Mouse (Mus musculus): ENCODE measurements around the gene Clk2. TPM values are rescaled to one million over a fixed set of nuclear protein-coding genes. Genes with fewer than 3 reads are reported as not detected.
A peak's percentile ranks its signal among the peaks of the same experiment; 100 is the strongest.
"Not testable (repeated sequence)": the region's sequence is repeated elsewhere in the genome, so short reads cannot be mapped to it uniquely, and the experiment has no call there.

Gene Clk2
- total RNA-seq, 2 experiments from 2014 or later: 40.9 to 45.0 TPM

DNA sequence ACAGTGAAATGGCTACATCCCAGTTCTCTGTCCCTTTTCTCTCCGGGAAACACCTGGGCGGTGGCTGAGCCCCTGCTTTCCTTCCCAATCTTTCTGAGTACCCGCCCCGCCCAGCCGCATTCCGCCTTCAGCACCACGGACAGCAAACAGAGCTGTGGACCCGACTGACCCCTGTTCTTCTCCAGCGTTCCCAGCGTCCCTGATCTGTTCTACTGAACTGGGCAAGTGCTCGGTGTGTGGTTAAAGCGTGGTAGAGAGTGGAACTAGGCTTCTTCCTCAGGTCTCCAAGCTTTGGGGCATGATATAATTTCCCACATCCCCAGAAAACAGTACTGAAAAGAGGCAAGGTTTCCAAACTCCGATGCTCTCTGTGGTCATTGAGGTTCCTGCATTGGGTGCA, 5.4 kb upstream of the Clk2 start:
- no peak for DNase-seq (ENCODE audit: low spot score in 2 of 2)

DNA sequence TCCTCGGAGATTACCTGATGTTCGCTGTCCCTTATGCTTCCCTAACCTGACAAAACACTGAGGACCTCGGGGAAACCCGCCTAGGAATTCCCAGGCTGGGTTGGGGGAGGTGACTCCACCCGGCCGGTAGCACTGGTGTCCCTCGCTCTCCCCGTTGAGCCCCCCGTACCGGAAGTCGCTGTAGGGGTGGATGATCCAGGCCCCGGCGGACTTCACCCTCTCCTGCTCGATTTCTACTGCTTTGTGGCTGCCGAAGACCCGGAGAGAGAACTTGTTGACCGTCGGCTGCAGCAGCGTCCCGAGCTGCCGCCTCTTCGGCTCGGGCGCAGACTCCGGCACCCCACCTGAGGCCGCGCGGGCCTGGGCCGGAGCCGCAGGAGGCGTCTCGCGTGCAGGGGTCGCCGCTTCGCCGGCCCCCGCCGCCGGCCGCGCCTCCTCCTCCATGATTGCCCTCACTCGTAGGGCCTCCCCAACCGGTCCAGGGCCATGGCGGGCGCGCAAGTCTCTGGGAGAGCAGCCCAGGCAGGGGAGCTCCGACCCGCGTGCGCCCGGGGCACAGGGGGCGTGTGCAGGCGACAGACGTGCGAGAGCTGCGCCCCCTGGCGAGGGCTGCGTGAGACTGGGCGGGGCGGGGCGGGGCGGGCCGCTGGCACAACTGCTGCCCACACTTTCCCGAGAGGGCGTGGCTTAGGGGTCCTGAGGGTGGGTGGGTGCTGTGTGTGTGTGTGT, 4.8 kb upstream of the Clk2 start, which contains the start of gene Hcn3:
Hcn3 (minus strand) TSS at position 581 of the 729 bp plus-strand sequence.
- DNase-seq (ENCODE audit: low spot score in 2 of 2): peak; percentile 35 to 45

DNA sequence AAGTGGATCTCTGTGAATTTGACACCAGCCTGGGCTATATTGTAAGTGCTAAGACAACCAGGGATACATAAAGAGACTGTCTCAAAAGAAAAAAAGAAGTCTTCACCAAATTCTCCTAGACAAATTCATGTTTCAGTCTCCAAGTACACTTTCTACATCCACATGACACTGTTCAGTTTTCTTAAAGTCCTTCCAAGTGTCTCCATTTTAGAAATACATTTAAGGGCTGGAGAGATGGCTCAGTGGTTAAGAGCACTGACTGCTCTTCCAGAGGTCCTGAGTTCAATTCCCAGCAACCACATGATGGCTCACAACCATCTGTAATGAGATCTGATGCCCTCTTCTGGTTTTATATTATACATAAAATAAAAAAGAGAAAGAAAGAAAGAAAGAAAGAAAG, 3.4 kb upstream of the Clk2 start:
- DNase-seq (ENCODE audit: low spot score in 2 of 2): not testable (repeated sequence)

DNA sequence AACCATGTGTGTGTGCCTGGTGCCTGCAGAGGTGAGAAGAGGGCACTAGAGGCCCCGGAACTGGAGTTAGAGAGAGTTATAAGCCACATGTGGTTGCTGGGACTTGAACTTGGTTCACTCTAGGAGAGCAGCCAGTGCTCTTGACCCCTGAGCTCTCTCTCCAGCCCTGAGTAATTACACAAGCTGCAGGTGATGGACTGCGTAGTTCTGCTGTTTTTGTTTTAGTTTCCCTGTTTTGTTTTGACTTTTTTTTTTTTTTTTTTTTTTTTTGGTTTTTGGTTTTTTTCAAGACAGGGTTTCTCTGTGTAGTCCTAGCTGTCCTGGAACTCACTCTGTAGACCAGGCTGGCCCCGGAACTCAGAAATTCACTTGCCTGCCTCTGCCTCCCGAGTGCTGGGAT, 2.8 kb upstream of the Clk2 start:
- DNase-seq (ENCODE audit: low spot score in 2 of 2): no peak

DNA sequence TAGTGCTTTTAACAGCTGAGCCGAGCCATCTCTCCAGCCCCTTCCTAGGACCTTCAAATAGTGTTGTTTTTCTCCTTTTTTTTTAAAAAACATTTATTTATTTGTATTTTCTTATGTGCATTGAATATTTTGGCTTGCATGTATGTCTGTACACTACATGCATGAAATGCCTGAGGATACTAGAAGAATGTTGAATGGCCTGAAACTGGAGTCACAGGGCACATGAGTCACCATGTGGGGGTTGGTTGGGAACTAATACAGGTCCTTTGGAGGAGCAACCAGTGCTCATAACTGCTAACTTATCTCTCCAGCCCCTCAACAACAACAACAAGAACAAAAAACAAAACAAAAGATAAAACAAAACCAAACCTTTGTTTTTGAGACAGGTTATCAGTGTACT, 1.5 kb upstream of the Clk2 start:
- DNase-seq (ENCODE audit: low spot score in 2 of 2): no peak

DNA sequence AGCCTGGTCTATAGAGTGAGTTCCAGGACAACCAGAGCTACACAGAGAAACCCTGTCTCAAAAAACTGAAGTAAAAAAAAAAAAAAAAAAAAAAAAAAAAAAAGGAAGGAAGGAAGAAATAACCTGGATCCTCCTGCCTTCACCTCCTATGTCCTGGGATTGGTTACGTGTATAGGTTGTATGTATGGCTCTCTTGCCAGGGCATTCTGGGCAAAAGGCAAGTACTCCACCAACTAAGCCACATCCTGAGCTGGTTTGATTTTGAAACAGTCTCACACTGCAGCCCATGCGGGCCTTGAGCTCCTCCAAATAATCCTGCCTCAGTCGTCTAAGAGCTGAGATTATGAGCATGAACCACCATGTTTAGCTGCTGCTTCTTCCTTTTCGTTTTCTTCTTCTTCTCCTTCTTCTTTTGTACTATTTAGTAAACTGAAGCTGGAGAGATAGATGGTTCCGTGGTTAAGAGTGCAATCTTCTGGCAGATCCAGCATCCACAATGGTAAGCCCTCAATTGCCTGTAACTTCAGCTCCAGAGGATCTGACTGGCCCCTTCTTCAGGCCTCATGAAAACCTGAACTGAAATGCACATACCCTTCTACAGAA, 851 bp upstream of the Clk2 start:
- DNase-seq (ENCODE audit: low spot score in 2 of 2): no peak

DNA sequence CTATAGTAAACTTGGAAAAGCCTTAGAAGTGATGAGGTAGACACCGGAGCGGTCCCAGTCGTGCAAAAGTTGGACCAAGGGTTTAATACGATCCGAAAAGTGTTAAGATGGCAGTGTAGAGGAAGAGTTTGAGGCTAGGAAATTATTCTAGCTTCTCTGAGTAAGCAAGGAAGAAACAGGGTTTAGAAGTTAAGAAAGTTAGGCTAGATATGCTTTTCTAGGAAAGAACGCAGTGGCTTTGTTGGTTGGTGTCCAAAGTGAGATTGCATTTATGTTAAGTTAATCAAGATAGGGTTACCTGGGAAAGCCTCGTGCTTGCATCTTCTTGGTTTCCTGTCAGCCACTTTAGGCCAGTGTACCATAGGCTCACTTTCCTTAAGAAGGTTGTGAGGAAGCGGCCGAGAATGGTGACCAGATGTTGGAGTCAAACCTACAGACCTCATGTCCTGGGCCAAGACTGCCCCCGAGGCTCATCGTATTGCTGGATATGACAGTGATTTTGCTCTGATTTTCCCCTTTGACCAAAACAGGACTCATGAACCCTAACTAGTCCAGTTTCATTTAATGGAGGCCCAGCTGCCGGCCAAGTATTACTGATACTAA, 774 bp downstream of the Clk2 start:
- no peak for DNase-seq (ENCODE audit: low spot score in 2 of 2)

DNA sequence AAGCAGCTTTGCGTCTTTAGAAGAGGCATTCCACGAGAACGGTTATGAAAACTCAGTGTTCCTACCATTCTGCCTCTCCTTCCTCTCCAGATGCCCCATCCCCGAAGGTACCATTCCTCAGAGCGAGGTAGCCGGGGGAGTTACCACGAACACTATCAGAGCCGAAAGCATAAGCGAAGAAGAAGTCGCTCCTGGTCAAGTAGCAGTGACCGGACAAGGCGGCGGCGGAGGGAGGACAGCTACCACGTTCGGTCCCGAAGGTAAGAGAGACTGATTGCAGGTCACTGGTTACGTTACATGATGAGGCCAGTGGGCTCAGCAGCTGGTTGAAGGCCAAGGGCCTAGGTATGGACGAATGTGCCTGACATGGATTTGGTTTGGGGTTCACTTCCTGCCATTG, 2.4 kb downstream of the Clk2 start:
- no peak for DNase-seq (ENCODE audit: low spot score in 2 of 2)

DNA sequence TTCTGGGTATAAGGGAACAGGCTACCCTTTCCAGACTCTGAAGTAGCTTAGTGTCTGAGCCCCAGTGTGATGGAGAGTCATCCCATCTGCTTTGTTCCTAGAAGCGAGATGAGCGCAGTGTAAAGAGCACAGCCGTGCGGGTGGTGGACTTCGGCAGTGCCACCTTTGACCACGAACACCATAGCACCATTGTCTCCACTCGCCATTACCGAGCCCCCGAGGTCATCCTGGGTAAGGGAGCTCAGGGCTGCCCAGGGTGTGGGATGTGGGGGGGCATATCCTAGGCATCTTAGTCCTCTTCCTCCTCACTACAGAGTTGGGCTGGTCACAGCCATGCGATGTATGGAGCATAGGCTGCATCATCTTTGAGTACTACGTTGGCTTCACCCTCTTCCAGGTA, 10.2 kb downstream of the Clk2 start:
- no peak for DNase-seq (ENCODE audit: low spot score in 2 of 2)

DNA sequence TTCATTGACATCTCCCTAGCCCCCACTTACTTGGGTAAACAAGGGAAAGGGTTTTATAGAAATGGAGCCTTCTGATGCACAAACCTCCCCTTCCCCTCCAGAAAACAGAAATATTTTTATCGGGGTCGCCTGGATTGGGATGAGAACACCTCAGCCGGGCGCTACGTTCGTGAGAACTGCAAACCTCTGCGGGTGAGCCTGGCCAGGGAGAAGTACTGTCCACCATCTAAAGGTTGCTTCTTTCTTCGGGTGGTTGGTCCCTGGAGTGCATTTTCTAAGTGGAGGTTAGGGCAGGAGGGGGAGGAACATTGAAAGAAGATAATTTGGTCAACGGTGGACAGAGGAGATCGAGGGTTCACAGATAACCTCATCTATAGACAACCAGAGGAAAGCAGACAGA, 10.9 kb downstream of the Clk2 start:
- no peak for DNase-seq (ENCODE audit: low spot score in 2 of 2)

DNA sequence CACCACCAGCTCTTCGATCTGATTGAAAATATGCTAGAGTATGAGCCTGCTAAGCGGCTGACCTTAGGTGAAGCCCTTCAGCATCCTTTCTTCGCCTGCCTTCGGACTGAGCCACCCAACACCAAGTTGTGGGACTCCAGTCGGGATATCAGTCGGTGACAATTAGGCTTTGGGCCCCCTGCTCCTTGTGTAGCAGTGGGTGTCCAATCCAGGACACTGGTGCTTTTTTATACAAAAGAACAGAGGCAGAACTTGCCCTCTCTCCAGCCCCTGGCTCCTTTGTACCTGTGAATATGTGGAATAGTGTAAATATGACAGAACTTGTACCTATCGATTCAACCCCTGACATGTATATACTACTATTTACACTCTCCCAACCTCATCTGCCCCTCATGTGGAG, 11.8 kb downstream of the Clk2 start:
- DNase-seq (ENCODE audit: low spot score in 2 of 2): no peak

DNA sequence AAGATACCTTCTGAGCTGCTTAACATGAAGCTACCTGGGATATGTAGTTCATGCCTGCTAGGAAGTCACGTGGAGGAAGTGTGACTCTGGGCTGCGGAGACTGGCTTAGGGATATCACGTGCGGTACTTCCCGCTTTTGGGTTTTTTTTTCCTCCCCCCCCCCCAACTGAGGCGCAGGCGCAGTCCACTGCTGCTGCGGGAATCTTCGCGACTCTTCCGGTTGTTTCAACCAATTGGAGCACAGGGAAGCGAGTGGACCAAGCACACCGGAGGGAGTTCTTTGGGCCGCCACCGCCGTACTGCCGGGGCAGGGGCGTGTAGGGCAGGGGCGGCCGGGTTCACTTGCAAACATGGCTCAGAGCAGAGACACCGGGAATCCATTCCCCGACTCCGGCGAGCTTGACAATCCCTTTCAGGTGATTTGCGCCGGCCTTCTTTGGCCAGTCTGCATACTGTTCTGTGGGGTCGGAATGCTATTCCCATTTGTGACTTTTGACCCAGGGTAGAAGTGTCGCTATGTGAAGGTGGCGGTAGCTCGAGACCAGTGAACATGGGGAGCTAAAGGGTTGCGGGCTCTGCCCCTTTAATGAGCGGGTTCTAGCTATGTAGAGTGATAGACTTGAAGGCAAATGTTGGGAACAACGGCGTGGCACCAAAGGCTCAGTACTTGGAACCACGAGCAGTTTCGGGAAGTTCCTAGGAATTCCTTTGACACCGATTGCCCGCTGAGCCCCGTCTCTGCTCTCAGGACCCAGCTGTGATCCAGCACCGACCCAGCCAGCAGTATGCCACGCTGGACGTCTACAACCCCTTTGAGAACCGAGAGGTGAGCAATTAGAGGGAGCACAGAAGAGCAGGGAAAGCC, 12.9 kb downstream of the Clk2 start, which contains the start of gene Scamp3:
Scamp3 (plus strand) TSS at position 232 of the 865 bp plus-strand sequence.
- DNase-seq (ENCODE audit: low spot score in 2 of 2): peak; percentile 82 to 86

DNA sequence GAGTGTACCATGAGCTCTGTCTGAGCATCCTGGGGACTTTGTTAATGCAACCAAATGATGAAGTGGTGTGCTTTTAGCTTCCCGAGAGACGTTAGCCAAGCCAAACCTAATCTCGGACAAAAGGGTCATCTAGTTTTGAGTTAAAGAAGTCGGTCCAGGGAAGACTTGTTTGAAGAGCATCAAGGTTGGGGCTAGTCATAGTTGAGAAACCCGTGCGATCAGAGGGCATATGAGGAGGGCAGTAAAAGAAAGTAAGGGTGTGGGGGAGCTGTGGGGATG, 13.5 kb downstream of the Clk2 start:
- no peak for DNase-seq (ENCODE audit: low spot score in 2 of 2)

DNA sequence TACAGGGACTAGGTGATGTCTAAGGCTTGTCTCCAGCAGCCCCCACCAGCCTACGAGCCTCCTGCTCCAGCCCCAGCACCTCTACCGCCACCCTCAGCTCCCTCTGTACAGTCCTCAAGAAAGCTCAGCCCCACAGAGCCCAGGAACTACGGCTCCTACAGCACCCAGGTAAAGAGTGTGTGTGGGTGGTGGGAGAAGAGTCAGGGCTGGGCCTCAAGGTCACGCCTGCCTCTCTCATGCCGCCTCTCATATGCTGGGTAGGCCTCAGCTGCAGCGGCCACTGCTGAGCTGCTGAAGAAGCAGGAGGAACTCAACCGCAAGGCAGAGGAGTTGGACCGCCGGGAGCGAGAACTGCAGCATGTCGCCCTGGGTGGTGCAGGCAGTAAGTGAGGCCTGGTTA, 14.5 kb downstream of the Clk2 start:
- DNase-seq (ENCODE audit: low spot score in 2 of 2): no peak

DNA sequence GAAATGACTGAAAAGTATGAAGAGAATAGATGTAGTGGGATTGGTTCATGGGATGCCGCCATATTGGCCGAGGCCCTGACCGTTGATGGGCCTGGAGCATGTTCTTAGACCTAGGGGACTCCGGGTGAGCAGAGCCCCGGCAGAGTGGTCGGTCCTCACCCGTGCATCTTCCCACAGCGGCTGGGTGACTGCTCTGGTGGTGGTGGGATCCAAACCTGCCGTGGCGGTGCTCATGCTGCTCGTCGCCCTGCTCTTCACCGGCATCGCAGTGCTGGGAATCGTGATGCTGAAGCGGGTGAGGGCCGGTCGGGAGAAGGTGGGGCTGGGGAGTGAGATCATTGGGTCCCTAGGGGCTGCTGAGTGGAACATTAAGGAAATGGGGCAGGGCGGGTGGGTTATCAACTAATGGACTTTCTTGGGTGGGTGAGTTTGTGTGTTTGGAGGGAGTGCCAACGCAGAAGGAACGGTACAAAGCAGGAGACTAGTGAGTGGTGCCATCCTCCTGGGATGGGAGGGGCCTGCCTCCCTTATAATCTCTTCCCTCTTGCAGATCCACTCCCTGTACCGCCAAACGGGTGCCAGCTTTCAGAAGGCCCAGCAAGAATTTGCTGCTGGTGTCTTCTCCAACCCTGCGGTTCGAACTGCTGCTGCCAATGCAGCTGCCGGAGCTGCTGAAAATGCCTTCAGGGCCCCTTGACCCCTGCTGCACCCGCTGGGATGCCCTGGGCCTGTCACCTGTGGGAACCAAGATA, 17.3 kb downstream of the Clk2 start:
- DNase-seq (ENCODE audit: low spot score in 2 of 2): no peak

DNA sequence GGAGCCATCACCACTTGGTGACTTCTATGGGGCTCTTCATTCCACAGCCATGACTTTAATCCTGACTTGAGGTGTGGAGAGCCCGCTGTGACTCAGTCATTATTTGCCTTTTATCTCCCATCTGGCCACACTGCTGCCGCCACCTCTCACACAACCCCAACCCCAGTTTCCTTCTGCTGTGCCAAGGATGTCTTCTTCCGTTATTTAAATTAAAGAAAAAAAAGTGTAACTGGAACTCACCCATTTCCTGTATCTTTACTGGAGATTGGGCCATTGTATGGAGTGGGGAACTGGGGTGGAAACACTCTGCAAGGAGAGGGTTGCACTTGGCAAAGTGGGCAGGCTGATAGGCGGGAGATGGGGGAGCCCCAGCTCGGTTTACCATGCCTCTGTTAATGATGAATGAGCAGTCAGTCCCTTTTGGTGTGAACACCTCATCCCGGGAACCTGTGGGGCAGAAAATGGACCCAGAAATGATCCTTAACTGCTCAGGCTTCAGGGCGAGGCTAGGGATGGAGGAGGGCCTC, 18.0 kb downstream of the Clk2 start:
- DNase-seq (ENCODE audit: low spot score in 2 of 2): no peak

DNA sequence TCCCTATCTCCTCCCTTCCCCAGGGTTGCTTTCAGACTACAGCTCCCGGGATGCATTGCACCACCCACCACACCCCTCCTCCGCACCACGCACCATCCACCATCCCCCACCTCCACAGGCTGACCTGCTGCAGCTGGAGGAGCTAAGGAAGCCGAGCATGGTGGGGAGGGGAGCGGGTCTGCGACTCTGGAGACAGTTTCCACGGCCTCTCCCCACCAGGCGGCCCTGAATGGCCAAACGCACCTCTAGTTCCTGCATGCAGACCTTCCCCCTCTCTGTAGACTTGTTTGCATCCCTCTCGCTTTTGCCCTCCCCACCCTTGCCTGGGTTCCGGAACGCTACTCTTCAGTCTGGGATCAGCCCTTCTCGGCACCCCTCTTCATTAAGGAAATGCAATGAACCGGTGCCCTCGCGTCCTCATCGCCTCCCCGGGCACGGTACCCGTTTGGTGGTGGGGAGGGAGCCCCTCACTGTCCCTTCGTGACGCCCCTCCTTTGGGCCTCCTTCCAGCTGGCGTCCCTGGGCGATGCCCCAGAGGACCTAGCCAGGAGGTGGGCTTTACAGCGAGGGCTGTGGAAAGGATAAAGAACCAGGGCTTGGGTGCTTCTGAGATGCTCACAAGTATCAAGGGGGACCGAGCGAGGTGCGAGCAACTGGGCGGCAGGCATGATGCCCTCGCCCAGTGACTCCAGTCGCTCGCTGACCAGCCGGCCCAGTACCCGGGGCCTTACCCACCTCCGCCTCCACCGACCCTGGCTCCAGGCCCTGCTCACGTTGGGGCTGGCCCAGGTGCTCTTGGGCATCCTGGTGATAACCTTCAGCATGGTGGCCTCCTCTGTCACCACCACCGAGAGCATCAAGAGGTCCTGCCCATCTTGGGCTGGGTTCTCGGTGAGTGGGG, 18.7 kb downstream of the Clk2 start, which contains the start of gene Fam189b:
Fam189b (plus strand) TSS at position 86 of the 901 bp plus-strand sequence.
- DNase-seq (ENCODE audit: low spot score in 2 of 2): peak; percentile 93 to 95

DNA sequence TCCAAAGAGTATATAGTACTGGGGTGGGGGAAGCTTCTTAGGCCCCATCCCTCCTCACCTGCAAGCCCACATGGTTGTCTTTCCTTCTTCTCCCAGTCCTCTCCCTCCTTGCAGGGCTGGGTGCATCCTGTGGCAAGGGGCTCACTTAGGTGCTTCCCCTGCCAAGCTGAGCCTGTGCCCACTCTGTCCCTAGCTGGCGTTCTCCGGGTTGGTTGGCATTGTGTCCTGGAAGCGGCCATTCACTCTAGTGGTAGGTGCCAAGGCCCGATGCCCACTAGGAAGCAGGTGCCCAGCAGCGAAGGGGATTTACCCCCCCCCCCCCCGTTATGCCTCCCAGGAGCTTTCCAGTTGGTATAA, 19.3 kb downstream of the Clk2 start:
- DNase-seq (ENCODE audit: low spot score in 2 of 2): peak in 1 of 2 experiments; percentile 28

DNA sequence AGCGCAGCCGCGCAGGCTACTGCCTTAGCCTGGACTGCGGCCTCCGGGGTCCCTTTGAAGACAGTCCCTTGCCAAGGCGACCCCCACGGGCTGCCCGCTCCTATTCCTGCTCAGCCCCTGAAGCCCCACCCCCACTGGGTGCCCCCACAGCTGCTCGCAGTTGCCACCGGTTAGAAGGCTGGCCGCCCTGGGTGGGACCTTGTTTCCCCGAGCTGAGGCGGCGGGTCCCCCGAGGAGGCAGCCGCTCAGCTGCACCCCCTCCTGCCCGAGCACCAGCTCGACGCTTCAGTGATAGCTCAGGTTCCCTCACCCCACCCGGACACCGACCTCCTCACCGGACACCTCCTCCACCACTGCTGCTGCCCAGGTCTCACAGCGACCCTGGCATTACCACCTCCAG, 22.6 kb downstream of the Clk2 start:
- DNase-seq (ENCODE audit: low spot score in 2 of 2): no peak
